Mouse (Mus musculus): ENCODE results near the gene Satb2. TPM values are rescaled to one million over a fixed set of nuclear protein-coding genes. Genes with fewer than 3 reads are reported as not detected.
A peak's percentile ranks its signal among the peaks of the same experiment; 100 is the strongest.
"Not testable (repeated sequence)": the region's sequence is repeated elsewhere in the genome, so short reads cannot be mapped to it uniquely, and the experiment has no call there.

The Satb2 gene
- polyA plus RNA-seq, 1 experiment from 2014 or later: 1.9 TPM

DNA sequence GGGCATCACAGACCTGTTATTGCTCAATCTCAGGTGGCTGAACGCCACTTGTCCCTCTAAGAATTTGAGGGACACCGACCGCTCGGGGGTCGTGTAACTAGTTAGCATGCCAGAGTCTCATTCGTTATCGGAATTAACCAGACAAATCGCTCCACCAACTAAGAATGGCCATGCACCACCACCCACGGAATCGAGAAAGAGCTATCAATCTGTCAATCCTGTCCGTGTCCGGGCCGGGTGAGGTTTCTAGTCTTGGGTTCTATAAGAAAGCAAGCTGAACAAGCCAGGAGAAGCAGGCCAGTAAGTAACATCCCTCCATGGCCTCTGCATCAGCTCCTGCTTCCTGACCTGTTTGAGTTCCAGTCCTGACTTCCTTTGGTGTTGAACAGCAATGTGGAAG is 196.3 kb downstream of the Satb2 start:
- H3K27me3 ChIP-seq (ENCODE audit: control insufficient read depth, insufficient read depth, low read length); DNase-seq (ENCODE audit: low spot score); H3K9me3 ChIP-seq (ENCODE audit: control insufficient read depth, low read length); H3K9ac ChIP-seq (ENCODE audit: low read length); H3K4me1 ChIP-seq (replicated peaks; ENCODE audit: control insufficient read depth, insufficient read depth, low read length); H3K4me2 ChIP-seq (ENCODE audit: low read depth, low read length, severe bottlenecking); H3K27ac ChIP-seq (ENCODE audit: low read depth, low read length); H3K36me3 ChIP-seq (ENCODE audit: control insufficient read depth, insufficient read depth, low read length); H3K4me3 ChIP-seq (ENCODE audit: low read depth, low read length): not testable (repeated sequence)
- 94% methylated on average over 13 of the region's 13 CpGs for WGBS
- ATAC-seq (replicated peaks; ENCODE audit: low FRiP score): 0 out of 2 replicates have a peak, but pooled peaks have one; percentile 70

DNA sequence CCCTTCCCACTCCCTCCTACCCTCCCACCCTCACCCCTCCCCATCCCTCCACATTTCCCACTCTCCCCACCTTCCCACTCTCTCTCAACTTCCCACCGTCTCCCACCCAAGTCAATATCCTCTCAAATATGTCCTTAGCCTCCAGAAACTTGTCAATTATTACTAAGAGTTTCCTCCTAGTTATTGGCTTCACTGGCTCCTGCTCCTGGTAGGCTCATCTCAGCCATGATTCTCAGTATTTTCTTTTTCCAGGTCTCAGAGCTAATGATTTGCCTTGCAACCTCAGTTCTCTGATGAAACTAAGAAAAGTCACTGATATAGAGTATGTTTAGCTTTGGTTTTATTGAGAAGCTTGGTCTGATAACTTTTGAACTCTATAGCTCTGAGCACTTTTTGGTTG is 214.2 kb downstream of the Satb2 start:
- Histone ChIP-seq H3K36me3 (ENCODE audit: control insufficient read depth, insufficient read depth, low read length) (no peaks in the 10 kb centered on the region), H3K27me3 (ENCODE audit: control insufficient read depth, insufficient read depth, low read length) (no peaks in the 10 kb centered on the region), H3K27ac (ENCODE audit: low read depth, low read length) (no peak overlapping the region), H3K4me1 (replicated peaks; ENCODE audit: control insufficient read depth, insufficient read depth, low read length) (no peaks in the 10 kb centered on the region), H3K4me2 (ENCODE audit: low read depth, low read length, severe bottlenecking) (no peak overlapping the region), H3K9me3 (ENCODE audit: control insufficient read depth, low read length) (no peaks in the 10 kb centered on the region), H3K9ac (ENCODE audit: low read length) (no peak overlapping the region), H3K4me3 (ENCODE audit: low read depth, low read length) (no peak overlapping the region)
- no peak for DNase-seq (ENCODE audit: low spot score)
- ATAC-seq (replicated peaks; ENCODE audit: low FRiP score): no peak
- 93% methylated on average over 1 of the region's 1 CpGs for WGBS

GRCm38 (mm10) chr1:56761512-56761911 is 216.9 kb downstream of the Satb2 start:
- Histone ChIP-seq H3K27ac (ENCODE audit: low read depth, low read length) (no peak overlapping the region), H3K36me3 (ENCODE audit: control insufficient read depth, insufficient read depth, low read length) (no peaks in the 10 kb centered on the region), H3K4me3 (ENCODE audit: low read depth, low read length) (no peak overlapping the region), H3K9me3 (ENCODE audit: control insufficient read depth, low read length) (no peaks in the 10 kb centered on the region), H3K4me2 (ENCODE audit: low read depth, low read length, severe bottlenecking) (no peak overlapping the region), H3K27me3 (ENCODE audit: control insufficient read depth, insufficient read depth, low read length) (no peaks in the 10 kb centered on the region), H3K4me1 (replicated peaks; ENCODE audit: control insufficient read depth, insufficient read depth, low read length) (no peaks in the 10 kb centered on the region), H3K9ac (ENCODE audit: low read length) (no peak overlapping the region)
- WGBS: 93% methylated on average over 1 of the region's 1 CpGs
- no peak for ATAC-seq (replicated peaks; ENCODE audit: low FRiP score)
- DNase-seq (ENCODE audit: low spot score): no peak

GRCm38 (mm10) chr1:56753283-56753682 is 225.2 kb downstream of the Satb2 start:
- H3K4me3 ChIP-seq (ENCODE audit: low read depth, low read length): no peak overlapping the region
- DNase-seq (ENCODE audit: low spot score) (no peak), ATAC-seq (replicated peaks; ENCODE audit: low FRiP score) (no peak)
- no peaks in the 10 kb centered on the region for H3K4me1 ChIP-seq (replicated peaks; ENCODE audit: control insufficient read depth, insufficient read depth, low read length)
- no peak overlapping the region for H3K4me2 ChIP-seq (ENCODE audit: low read depth, low read length, severe bottlenecking)
- H3K9me3 ChIP-seq (ENCODE audit: control insufficient read depth, low read length): no peaks in the 10 kb centered on the region
- H3K36me3 ChIP-seq (ENCODE audit: control insufficient read depth, insufficient read depth, low read length): no peaks in the 10 kb centered on the region
- no peaks in the 10 kb centered on the region for H3K27me3 ChIP-seq (ENCODE audit: control insufficient read depth, insufficient read depth, low read length)
- H3K27ac ChIP-seq (ENCODE audit: low read depth, low read length): no peak overlapping the region
- H3K9ac ChIP-seq (ENCODE audit: low read length): no peak overlapping the region
- 54% methylated on average over 1 of the region's 1 CpGs for WGBS

- Histone ChIP-seq H3K9me3 (ENCODE audit: control insufficient read depth, low read length) (no peaks in the 10 kb centered on the region), H3K27ac (ENCODE audit: low read depth, low read length) (no peak overlapping the region), H3K9ac (ENCODE audit: low read length) (no peak overlapping the region), H3K4me1 (replicated peaks; ENCODE audit: control insufficient read depth, insufficient read depth, low read length) (no peaks in the 10 kb centered on the region), H3K4me2 (ENCODE audit: low read depth, low read length, severe bottlenecking) (no peak overlapping the region), H3K27me3 (ENCODE audit: control insufficient read depth, insufficient read depth, low read length) (no peaks in the 10 kb centered on the region), H3K4me3 (ENCODE audit: low read depth, low read length) (no peak overlapping the region), H3K36me3 (ENCODE audit: control insufficient read depth, insufficient read depth, low read length) (no peaks in the 10 kb centered on the region)
- DNase-seq (ENCODE audit: low spot score) (no peak), ATAC-seq (replicated peaks; ENCODE audit: low FRiP score) (no peak)
- WGBS: 93% methylated on average over 2 of the region's 2 CpGs
These were observed 227.8 kb downstream of the Satb2 start for GRCm38 (mm10) chr1:56750693-56751092.

GRCm38 (mm10) chr1:56749629-56750311 is 228.7 kb downstream of the Satb2 start:
- DNase-seq (ENCODE audit: low spot score) (no peak), ATAC-seq (replicated peaks; ENCODE audit: low FRiP score) (no peak)
- Histone ChIP-seq H3K9ac (ENCODE audit: low read length) (no peak overlapping the region), H3K4me1 (replicated peaks; ENCODE audit: control insufficient read depth, insufficient read depth, low read length) (no peaks in the 10 kb centered on the region), H3K9me3 (ENCODE audit: control insufficient read depth, low read length) (no peaks in the 10 kb centered on the region), H3K36me3 (ENCODE audit: control insufficient read depth, insufficient read depth, low read length) (no peaks in the 10 kb centered on the region), H3K27me3 (ENCODE audit: control insufficient read depth, insufficient read depth, low read length) (no peaks in the 10 kb centered on the region), H3K4me3 (ENCODE audit: low read depth, low read length) (no peak overlapping the region), H3K27ac (ENCODE audit: low read depth, low read length) (no peak overlapping the region), H3K4me2 (ENCODE audit: low read depth, low read length, severe bottlenecking) (no peak overlapping the region)
- WGBS: 89% methylated on average over 16 of the region's 16 CpGs

GRCm38 (mm10) chr1:56748876-56749493 is 229.5 kb downstream of the Satb2 start:
- Histone ChIP-seq H3K4me1 (replicated peaks; ENCODE audit: control insufficient read depth, insufficient read depth, low read length) (no peaks in the 10 kb centered on the region), H3K27me3 (ENCODE audit: control insufficient read depth, insufficient read depth, low read length) (no peaks in the 10 kb centered on the region), H3K36me3 (ENCODE audit: control insufficient read depth, insufficient read depth, low read length) (no peaks in the 10 kb centered on the region), H3K4me3 (ENCODE audit: low read depth, low read length) (no peak overlapping the region), H3K9me3 (ENCODE audit: control insufficient read depth, low read length) (no peaks in the 10 kb centered on the region), H3K4me2 (ENCODE audit: low read depth, low read length, severe bottlenecking) (no peak overlapping the region), H3K27ac (ENCODE audit: low read depth, low read length) (no peak overlapping the region), H3K9ac (ENCODE audit: low read length) (no peak overlapping the region)
- DNase-seq (ENCODE audit: low spot score): no peak
- no peak for ATAC-seq (replicated peaks; ENCODE audit: low FRiP score)
- 87% methylated on average over 11 of the region's 11 CpGs for WGBS

Measured in forebrain, embryonic 11.5 days (tissue).